Mouse (Mus musculus) forebrain, postnatal 0 days (tissue): Measurements from ENCODE around the gene Pnkd. TPM values are rescaled to one million over a fixed set of nuclear protein-coding genes. Genes with fewer than 3 reads are reported as not detected.
A peak's percentile ranks its signal among the peaks of the same experiment; 100 is the strongest.

Experiments used
- ATAC-seq: fragments of 200-750 bp; cut with Nextera tagmentation; 2 replicates; pipeline ENCODE4 v1.8.0; 2017; ENCODE audit warnings: mild to moderate bottlenecking, moderate library complexity
- DNase-seq: peaks from one replicate; pipeline ENCODE4 v3.0.0-alpha.2; 2015
- H3K27ac ChIP-seq: fragments of 300-500 bp; sonication (generic); 2 replicates; pipeline ENCODE4 v1.5.1; 2014; ENCODE audit warnings: low read depth, mild to moderate bottlenecking, antibody characterized with exemption, low read length, moderate library complexity, mixed read lengths
- H3K27me3 ChIP-seq: fragments of 300-500 bp; sonication (generic); 2 replicates; pipeline ENCODE4 v1.6.1; 2014; ENCODE audit warnings: mild to moderate bottlenecking, low read length, mixed read lengths; ENCODE audit not compliant: insufficient read depth
- H3K36me3 ChIP-seq: fragments of 300-500 bp; sonication (generic); 2 replicates; pipeline ENCODE4 v1.6.1; 2014; ENCODE audit warnings: mild to moderate bottlenecking, moderate library complexity; ENCODE audit not compliant: insufficient read depth
- H3K4me1 ChIP-seq: fragments of 300-500 bp; sonication (generic); 2 replicates; pipeline ENCODE4 v1.6.1; 2014; ENCODE audit warnings: antibody characterized with exemption; ENCODE audit not compliant: insufficient read depth
- H3K4me2 ChIP-seq: fragments of 300-500 bp; sonication (generic); 2 replicates; pipeline ENCODE4 v1.6.1; 2014; ENCODE audit warnings: low read depth, mild to moderate bottlenecking, moderate library complexity
- H3K4me3 ChIP-seq: fragments of 300-500 bp; sonication (generic); 2 replicates; pipeline ENCODE4 v1.5.1; 2014; ENCODE audit warnings: low read depth, low read length, mixed read lengths
- H3K9ac ChIP-seq: fragments of 300-500 bp; sonication (generic); 2 replicates; pipeline ENCODE4 v1.6.1; 2014; ENCODE audit warnings: mild to moderate bottlenecking
- H3K9me3 ChIP-seq: fragments of 300-500 bp; sonication (generic); 2 replicates; pipeline ENCODE4 v1.6.1; 2016; ENCODE audit warnings: low read length
- CTCF ChIP-seq: sonication (generic); IDR thresholded peaks from 2 replicates; pipeline ENCODE4 v1.5.1; 2016; ENCODE audit warnings: antibody characterized with exemption, control low read depth, low read depth
- WGBS: fragments of 180-500 bp; shearing (Covaris S2); extraction: QIAGEN DNeasy Blood & Tissue Kit; methylation state at CpG from one replicate; pipeline ENCODE4 v1.1.7; 2014; 5-methylcytosine and 5-hydroxymethylcytosine counted together
- polyA plus RNA-seq: library from polyadenylated mRNA; unstranded; fragments of >200 nt; fragmentation: Nextera tagmentation; extraction: Ambion mirVana; gene quantifications from 2 replicates; pipeline ENCODE4 v1.2.1, GENCODE M21; 2015
- total RNA-seq: library from RNA; depleted of rRNA; stranded (reverse); fragments of >200 nt; gene quantifications from 2 replicates; pipeline ENCODE4 v1.2.3, GENCODE M21; 2014

The Pnkd gene
- total and polyA plus RNA-seq, 2 experiments from 2014 or later: 64.5 to 112 TPM

DNA sequence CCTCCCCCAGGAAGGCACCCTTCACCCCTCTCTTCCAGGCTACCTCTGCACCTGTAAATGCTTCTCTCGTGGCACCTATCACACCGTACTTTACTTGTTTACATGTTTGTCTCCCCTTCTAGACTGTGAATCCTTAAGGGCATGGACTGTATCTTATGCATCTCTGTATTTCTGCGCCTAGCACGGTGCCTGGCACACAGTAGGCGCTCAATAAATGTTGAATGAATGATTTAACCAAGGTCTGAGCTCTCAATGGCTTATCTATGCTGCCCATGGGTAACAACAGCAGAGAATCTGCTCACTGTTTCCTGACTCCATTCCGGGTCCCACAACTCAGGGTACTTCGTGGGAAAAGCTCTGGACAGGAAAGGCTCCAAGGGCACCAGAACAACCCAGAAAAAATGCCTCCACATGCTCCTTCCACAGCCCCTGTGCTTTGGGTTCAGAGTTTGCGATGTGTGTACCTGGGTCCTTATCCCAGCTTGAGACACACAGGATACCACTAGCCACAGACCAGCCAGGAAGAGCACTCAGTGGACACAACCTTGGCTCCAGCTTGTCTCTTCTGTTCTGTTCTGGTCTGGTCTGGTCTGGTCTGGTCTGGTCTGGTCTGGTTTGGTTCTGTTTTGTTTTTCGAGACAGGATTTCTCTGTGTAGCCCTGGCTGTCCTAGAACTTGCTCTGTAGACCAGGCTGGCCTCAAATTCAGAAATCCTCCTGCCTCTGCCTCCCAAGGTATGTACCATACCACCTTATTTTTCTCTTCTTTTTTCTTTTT, 68.9 kb downstream of the Pnkd start:
- Histone ChIP-seq H3K4me2 (no peak overlapping the region), H3K9ac (no peak overlapping the region), H3K9me3 (no peaks in the 10 kb centered on the region), H3K27ac (no peak overlapping the region), H3K36me3 (peaks cover 39% of the 10 kb centered on the region), H3K27me3 (no peaks in the 10 kb centered on the region), H3K4me1 (no peaks in the 10 kb centered on the region), H3K4me3 (no peak overlapping the region)
- no peak for TF ChIP-seq CTCF
- 93% methylated on average over 9 of the region's 9 CpGs for WGBS
- DNase-seq (no peak), ATAC-seq (no peak)

DNA sequence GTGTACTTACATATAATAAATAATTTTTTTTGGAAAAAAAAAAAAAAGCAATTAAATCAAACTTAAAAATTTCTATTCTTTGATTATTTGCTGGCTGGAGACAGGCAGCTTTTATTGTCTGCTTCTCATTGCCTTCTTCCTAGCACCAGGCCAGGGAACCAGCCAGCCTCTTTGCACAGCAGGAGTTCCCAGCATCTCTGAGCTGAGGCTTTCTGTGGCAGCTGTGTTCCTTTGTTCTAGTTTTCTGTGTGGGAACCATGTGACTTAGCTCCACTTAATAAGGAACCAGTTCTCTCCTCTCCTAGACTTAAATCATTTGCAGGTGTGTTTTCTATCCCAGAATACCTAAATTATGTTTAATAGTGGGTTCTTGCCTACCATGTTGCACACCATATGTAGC, 72.8 kb downstream of the Pnkd start:
- ATAC-seq (no peak), DNase-seq (no peak)
- TF ChIP-seq CTCF: no peak
- H3K9me3 ChIP-seq: no peaks in the 10 kb centered on the region
- H3K4me1 ChIP-seq: no peaks in the 10 kb centered on the region
- no peaks in the 10 kb centered on the region for H3K27me3 ChIP-seq
- no peak overlapping the region for H3K27ac ChIP-seq
- no peak overlapping the region for H3K4me3 ChIP-seq
- no peak overlapping the region for H3K9ac ChIP-seq
- peaks cover 11% of the 10 kb centered on the region; the same call in 1 of the 2 replicates for H3K36me3 ChIP-seq
- H3K4me2 ChIP-seq: no peak overlapping the region

DNA sequence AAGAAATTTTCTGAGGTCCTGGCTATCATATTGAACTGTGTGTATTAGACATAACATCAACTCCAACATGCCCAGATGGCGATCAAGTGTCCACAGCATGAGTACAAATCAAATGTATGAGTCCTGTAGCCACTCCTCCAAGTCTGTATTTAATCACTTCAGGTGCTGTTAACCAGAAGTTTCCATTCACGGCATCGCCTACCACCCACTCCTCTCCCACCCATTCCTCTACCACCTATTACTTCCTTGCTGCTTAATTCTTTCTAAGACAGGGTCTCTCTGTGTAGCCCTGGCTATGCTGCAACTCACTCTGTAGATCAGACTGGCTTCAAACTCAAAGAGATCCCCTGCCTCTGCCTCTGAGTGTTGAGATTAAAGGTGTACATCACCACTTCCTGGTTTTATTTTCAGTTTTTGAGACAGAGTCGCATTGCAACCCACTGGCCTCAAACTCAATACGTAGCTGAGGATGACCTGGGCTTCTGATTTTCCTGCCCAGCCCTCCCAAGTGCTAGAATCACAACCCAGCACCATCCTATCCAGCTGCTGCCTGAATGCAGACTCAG, 75.3 kb downstream of the Pnkd start:
- Histone ChIP-seq H3K9me3 (no peaks in the 10 kb centered on the region), H3K4me3 (no peak overlapping the region), H3K9ac (no peak overlapping the region), H3K27me3 (no peaks in the 10 kb centered on the region), H3K4me2 (no peak overlapping the region), H3K4me1 (no peaks in the 10 kb centered on the region), H3K27ac (no peak overlapping the region), H3K36me3 (no peaks in the 10 kb centered on the region)
- ATAC-seq: no peak
- DNase-seq: no peak
- TF ChIP-seq CTCF: no peak
- 88% methylated on average over 5 of the region's 5 CpGs for WGBS

DNA sequence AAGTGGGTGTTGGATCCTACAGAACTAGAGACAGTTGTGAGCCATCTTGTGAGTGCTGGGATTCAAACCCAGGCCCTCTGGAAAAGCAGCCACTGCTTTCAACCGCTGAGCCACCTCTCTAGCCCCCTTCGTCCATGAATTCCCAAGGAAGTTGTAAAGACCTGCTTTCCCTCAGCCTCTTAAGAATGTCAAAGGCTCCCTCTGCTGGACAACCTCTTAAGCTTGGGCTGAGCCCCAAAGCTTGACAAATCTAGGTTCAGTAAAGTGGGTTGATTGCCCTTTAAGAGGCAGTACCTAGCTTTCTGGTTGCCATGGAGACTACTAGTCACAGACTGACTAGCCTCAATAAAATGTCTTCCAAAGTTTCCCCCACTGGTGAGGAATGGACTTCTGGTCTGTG, 77.1 kb downstream of the Pnkd start, which contains the start of gene Catip:
Gene Catip (plus strand): TSS at position 297 of the 400 bp plus-strand sequence.
- whole genome bisulfite sequencing: 3% methylated on average over 2 of the region's 2 CpGs

DNA sequence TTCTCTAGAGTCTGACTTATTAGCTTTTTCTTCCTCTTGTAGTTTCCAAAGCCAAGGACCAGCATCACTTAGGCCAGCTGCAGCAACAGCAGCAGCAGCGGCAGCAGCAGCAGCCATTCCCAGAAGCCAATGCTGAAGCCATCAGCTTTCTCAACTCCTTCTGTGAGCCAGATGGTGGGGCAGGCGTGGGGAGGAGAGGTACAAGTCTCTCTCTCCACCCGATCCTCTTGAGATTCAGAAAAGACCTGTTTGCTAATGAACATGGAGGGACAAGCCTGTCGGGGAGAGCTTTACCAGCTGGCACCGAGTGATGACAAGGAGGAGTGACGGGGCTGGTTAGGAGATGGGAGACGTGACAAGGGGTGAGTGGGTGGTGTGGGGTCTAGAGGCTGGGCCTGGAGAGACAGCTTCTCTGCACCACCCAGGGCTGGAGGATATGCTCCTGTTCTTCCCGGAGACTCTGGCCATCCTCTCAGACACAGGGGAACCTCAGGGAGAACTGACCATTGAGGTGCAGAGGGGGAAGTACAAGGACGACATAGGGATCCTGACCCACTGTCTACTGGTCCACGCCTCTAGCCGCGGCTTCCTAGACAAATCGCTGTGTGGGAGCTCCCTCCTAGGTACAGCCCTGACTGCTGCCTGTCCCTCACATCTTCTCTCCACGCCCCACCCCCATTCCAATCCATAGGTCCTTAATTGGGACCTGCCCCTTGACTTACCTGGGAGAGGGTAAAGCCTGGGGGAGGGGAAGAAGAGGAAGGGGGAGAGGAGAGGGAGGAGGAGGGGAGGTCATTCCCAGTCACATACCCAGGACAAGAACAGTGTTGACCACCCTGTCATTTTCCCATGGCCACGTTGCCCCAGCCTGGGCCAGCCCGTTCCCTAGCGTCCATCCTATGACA, 77.8 kb downstream of the Pnkd start:
- H3K4me3 ChIP-seq: no peak overlapping the region
- no peaks in the 10 kb centered on the region for H3K27me3 ChIP-seq
- no peaks in the 10 kb centered on the region for H3K4me1 ChIP-seq
- DNase-seq (no peak), ATAC-seq (peak; percentile 16; the same call in 1 of the 2 replicates)
- H3K4me2 ChIP-seq: no peak overlapping the region
- H3K36me3 ChIP-seq: no peaks in the 10 kb centered on the region
- no peaks in the 10 kb centered on the region for H3K9me3 ChIP-seq
- TF ChIP-seq CTCF: no peak
- no peak overlapping the region for H3K27ac ChIP-seq
- 70% methylated on average over 17 of the region's 17 CpGs for WGBS
- H3K9ac ChIP-seq: 0 out of 2 replicates have a peak overlapping the region, but pooled peaks have one; percentile 0

More for the DNA sequence above, 77.1 kb downstream of the Pnkd start, which contains the start of gene Catip:
- DNase-seq: peak; percentile 90
- no peak within 1 kb of the TSS for H3K4me3 ChIP-seq
- no peaks in the 10 kb centered on the region for H3K9me3 ChIP-seq
- H3K4me2 ChIP-seq: no peak within 1 kb of the TSS
- no peaks in the 10 kb centered on the region for H3K27me3 ChIP-seq
- H3K9ac ChIP-seq: 0 out of 2 replicates have a peak within 1 kb of the TSS, but pooled peaks have one; percentile 0
- peak; percentile 92 for ATAC-seq
- TF ChIP-seq CTCF: peak; percentile 87
- H3K27ac ChIP-seq: no peak within 1 kb of the TSS
- H3K36me3 ChIP-seq: no peaks in the 10 kb centered on the region
- no peaks in the 10 kb centered on the region for H3K4me1 ChIP-seq

DNA sequence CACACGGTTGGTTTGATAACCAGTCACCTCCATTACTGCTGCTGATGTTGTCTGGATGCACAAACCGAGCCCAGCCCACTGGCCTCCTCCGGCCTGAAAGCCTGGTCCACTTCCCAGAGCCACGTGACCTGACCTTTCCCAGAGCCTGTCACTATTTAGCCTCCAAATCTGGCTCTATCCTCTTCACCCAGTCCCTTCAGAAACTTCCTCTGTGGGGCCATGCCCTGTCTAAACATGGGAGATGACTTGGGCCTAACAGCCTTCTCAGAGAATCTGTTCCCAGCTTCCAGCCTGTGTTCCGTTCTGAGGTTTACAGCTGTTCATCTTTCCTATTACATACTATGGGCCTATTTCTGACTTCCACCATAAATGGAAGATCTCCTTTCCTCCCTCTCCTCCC, 78.7 kb downstream of the Pnkd start:
- no peaks in the 10 kb centered on the region for H3K4me1 ChIP-seq
- H3K27ac ChIP-seq: no peak overlapping the region
- no peak overlapping the region for H3K4me3 ChIP-seq
- H3K4me2 ChIP-seq: no peak overlapping the region
- H3K9me3 ChIP-seq: no peaks in the 10 kb centered on the region
- H3K9ac ChIP-seq: no peak overlapping the region
- DNase-seq (no peak), ATAC-seq (no peak)
- no peak for TF ChIP-seq CTCF
- H3K27me3 ChIP-seq: no peaks in the 10 kb centered on the region
- no peaks in the 10 kb centered on the region for H3K36me3 ChIP-seq
- 74% methylated on average over 5 of the region's 5 CpGs for WGBS
